Mouse (Mus musculus) bone marrow, adult 2 months (tissue): ENCODE results near the gene Xdh.

Source experiments
- CTCF ChIP-seq: fragments of 200-500 bp; IDR thresholded peaks from 2 replicates; pipeline ENCODE4 v1.5.1; 2011; ENCODE audit warnings: low read length, control low read depth; ENCODE audit not compliant: control insufficient read depth, insufficient read depth
- POLR2A ChIP-seq: fragments of 200-500 bp; IDR thresholded peaks from 2 replicates; pipeline ENCODE4 v1.6.1; 2011; ENCODE audit warnings: low read depth, mild to moderate bottlenecking, control low read depth, low read length, borderline replicate concordance; ENCODE audit not compliant: control insufficient read depth

DNA sequence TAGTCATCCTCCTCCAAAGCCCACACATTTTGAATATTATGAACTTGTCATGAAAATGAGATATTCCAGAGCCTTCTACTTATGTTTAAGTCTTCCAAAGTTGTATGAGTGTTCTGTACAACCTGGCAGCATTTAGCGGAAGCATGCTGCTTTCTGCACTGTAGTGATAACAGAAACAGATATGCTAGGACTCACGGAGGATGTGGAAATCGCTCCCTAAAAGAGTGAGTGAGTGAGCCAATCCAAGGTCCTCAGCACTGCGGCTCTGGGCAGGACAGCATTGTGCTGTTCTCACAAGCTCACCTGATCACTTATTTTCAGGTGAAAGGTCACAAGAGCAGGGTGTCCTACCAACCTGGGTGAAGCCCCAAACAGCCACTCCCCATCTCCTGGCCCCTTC, 56.2 kb downstream of the Xdh start:
- TF ChIP-seq CTCF: no peak
- no peak for TF ChIP-seq POLR2A
